Mouse (Mus musculus): ENCODE data around the gene Mrgpra1. TPM values are rescaled to one million over a fixed set of nuclear protein-coding genes. Genes with fewer than 3 reads are reported as not detected.
"Not testable (repeated sequence)": the region's sequence is repeated elsewhere in the genome, so short reads cannot be mapped to it uniquely, and the experiment has no call there.

The Mrgpra1 gene
- total RNA-seq (2022), result not detected

- no peak for DNase-seq (ENCODE audit: low spot score in 2 of 2)
Observed at GRCm38 (mm10) chr7:47354140-47354539, at the start of gene Mrgpra1. Mrgpra1 (minus strand) TSS chr7:47354240.

GRCm38 (mm10) chr7:47401125-47401524 is 47.1 kb upstream of the Mrgpra1 start:
- no peak for DNase-seq (ENCODE audit: low spot score in 2 of 2)

DNA sequence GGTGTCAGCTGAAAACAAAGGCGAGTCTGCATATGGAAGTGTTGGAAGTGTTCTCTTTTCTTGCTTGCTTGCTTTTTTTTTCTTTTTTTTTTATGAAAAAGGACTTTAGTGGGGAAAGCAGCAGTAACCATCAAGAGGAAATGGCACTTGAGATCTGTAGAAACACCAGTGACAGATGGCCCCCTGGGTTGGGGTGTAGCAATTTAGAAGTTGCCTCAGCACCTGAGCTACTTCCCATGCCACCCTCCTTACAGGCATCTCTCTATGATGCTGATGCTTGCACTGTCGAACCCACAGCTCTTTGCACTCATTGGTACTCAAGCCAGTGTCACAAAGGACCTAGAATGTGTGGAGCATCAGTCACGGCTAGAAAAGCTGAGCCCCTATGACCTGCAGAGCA is 5.6 kb downstream of the Mrgpra1 start:
- DNase-seq (ENCODE audit: low spot score in 2 of 2), result no peak

DNA sequence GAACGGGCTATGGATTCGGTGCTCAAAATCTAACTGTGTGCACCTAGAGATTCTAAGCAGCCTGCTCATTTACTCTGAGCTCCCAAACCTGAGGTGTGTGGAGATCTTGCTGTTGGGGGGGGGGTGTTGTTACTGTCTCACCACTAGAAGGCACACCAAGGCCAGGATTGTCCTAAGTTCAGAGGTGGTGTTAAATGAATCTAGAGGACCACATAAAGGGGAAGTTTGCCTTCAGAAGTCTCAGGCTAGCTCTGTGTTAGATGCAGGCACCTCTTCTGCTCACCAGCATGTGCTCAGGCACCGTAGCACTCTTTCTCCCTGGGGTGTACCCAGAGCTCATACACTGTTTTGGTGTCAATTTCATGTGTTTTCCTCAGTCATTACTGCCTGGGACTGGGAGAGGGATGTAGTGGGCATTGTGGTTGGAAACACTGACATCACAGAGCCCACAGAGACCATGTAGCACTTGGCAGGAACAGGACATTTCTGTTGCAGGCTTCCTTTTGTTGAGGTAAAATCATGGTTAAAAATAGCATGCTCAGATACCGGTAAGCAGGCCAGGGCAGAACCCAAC is 8.0 kb downstream of the Mrgpra1 start:
- no peak for DNase-seq (ENCODE audit: low spot score in 2 of 2)

GRCm38 (mm10) chr7:47341887-47342286 is 12.2 kb downstream of the Mrgpra1 start:
- DNase-seq (ENCODE audit: low spot score in 2 of 2), result not testable (repeated sequence)

- not testable (repeated sequence) for DNase-seq (ENCODE audit: low spot score in 2 of 2)
Observed at GRCm38 (mm10) chr7:47341389-47341788, 12.7 kb downstream of the Mrgpra1 start.

DNA sequence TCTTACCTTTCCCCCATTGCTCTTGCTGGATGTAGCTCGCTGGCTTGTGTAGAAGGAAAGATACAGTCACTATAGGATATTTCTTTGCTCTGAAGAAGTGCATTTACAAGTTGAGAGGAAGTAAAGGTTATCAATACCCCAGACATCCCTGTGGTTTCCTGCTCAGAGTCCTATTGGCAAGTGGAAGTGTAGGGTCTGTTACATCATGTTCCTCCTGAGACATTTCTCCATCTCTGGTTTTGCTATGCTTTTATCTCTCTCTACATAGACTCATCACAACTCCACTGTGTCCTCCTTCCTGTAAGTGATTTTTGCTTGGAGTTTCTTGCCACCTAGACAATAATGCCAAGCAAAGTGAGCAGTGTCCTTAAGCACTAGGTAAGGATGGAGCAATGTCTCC is 35.7 kb downstream of the Mrgpra1 start:
- DNase-seq (ENCODE audit: low spot score in 2 of 2), result no peak

- no peak for DNase-seq (ENCODE audit: low spot score in 2 of 2)
Observed at GRCm38 (mm10) chr7:47312289-47312688, 41.8 kb downstream of the Mrgpra1 start.

- no peak for DNase-seq (ENCODE audit: low spot score in 2 of 2)
Observed at GRCm38 (mm10) chr7:47309855-47310254, 44.2 kb downstream of the Mrgpra1 start.

GRCm38 (mm10) chr7:47304661-47305060 is 49.4 kb downstream of the Mrgpra1 start:
- not testable (repeated sequence) for DNase-seq (ENCODE audit: low spot score in 2 of 2)

GRCm38 (mm10) chr7:47299612-47300011 is 54.4 kb downstream of the Mrgpra1 start:
- DNase-seq (ENCODE audit: low spot score in 2 of 2), result not testable (repeated sequence)

Other genes starting within 250 kb of the Mrgpra1 start
- gene Ptpn5, start 220.6 kb downstream of the Mrgpra1 start, total RNA-seq (2022), result 100 to 1,000 TPM; 190 to 224 (median 202) TPM
- gene Mrgpra6, start 149.3 kb downstream of the Mrgpra1 start, total RNA-seq (2022), result not detected
- gene Mrgpra9, start 101.4 kb downstream of the Mrgpra1 start, total RNA-seq (2022), result not detected
- not detected for gene Mrgpra2a, start 97.9 kb upstream of the Mrgpra1 start, total RNA-seq (2022)
- gene Mrgpra2b, start 174.6 kb upstream of the Mrgpra1 start, total RNA-seq (2022), result not detected
- gene Mrgpra3, start 247.1 kb upstream of the Mrgpra1 start, total RNA-seq (2022), result not detected